Mouse (Mus musculus): ENCODE measurements around the gene Retreg1. TPM values are rescaled to one million over a fixed set of nuclear protein-coding genes. Genes with fewer than 3 reads are reported as not detected.

Retreg1 gene
- total RNA-seq, 1 experiment = 7.1 TPM

DNA sequence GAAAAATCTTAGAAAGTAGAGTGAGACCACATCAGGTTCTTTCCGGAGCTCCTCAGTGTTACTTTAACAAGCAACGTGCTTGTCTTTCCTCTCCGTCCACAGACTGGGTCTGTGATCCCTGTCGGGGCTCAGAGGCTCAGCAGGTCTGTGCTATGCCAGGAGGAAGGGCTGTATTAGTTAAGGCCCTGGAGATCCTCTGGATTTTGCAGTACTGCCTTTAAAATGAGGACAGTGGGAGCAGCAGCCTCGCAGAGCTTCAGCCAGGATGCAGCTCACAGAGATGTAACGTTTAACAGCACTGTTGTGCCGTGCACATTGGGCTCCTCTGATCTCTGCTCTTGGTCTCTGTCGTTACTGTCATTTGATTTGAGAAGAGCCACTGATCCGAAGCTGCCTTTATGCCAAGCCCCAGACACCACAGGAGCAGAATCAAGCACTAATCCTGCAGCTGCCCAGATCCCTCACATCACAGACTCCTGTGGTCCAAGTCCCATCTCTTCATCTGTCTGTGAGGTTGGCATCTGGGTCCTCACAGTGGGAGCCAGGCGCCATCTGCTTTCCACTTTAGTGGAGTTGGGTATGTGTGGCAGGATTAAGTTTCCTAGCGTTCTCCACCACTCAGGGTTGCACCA, 72.7 kb downstream of the Retreg1 start:
- TF ChIP-seq ZC3H11A (IDR thresholded peaks at IDR 0.05; ENCODE audit: borderline replicate concordance, low read depth, low read length) (no peak), CHD2 (IDR thresholded peaks at IDR 0.05; ENCODE audit: low read depth, low read length) (no peak), MAFK (IDR thresholded peaks at IDR 0.05; ENCODE audit: insufficient read depth, low read depth, low read length) (no peak), ZNF384 (IDR thresholded peaks at IDR 0.05; ENCODE audit: low read depth, low read length) (no peak), HCFC1 (IDR thresholded peaks at IDR 0.05; ENCODE audit: borderline replicate concordance, insufficient read depth, low read length) (no peak)
- H3K9me3 ChIP-seq (ENCODE audit: control insufficient read depth, insufficient read depth, low read depth, low read length) = no peaks in the 10 kb centered on the region
- peaks cover 0 to 1% of the 10 kb centered on the region in 2 experiments; a peak in 1 of 4 replicates for H3K4me1 ChIP-seq (ENCODE audit: control insufficient read depth in 2 of 2, insufficient read depth in 2 of 2, low read length in 2 of 2, poor library complexity in 1 of 2)
- in situ Hi-C loops (cut with MboI; ENCODE audit: low sequenced_read_pairs in 2 of 2, unreplicated experiment in 2 of 2) = no loop called here
- no peak overlapping the region for H3K27ac ChIP-seq (ENCODE audit: insufficient read depth, low read depth, low read length, poor library complexity, severe bottlenecking)
- no peaks in the 10 kb centered on the region for H3K36me3 ChIP-seq (ENCODE audit: control insufficient read depth, insufficient read depth, low read length, poor library complexity, severe bottlenecking)
- H3K9ac ChIP-seq (ENCODE audit: insufficient read depth, low read depth, low read length, poor library complexity, severe bottlenecking) = no peak overlapping the region
- no peak for DNase-seq (ENCODE audit: low read depth, low spot score)
- H3K4me3 ChIP-seq (ENCODE audit: insufficient read depth in 1 of 2, low read depth in 1 of 2, low read length in 2 of 2, poor library complexity in 1 of 2, severe bottlenecking in 1 of 2) = no peak overlapping the region

DNA sequence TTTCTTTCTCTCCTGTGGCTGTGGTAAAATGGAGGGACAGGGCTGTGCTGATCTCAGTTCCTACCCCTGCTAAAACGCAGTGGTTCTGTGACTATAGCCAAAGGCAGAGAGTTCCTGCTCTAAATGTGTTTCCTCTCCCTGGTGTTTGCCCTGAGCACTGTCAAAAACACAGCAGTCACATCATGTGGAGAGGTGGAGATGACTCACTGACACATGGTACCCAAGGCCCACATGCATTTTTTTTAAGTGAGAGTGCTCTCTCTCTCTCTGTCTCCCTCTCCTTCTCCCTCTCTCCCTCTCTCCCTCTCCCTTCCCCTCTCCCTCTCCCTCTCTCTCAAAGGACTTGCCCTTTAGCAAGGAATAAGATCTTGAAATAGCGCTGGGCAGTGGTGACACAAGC, 73.3 kb downstream of the Retreg1 start:
- DNase-seq (ENCODE audit: low read depth, low spot score) = no peak
- in situ Hi-C loops (cut with MboI; ENCODE audit: low sequenced_read_pairs in 2 of 2, unreplicated experiment in 2 of 2) = no loop called here
- Histone ChIP-seq H3K36me3 (ENCODE audit: control insufficient read depth, insufficient read depth, low read length, poor library complexity, severe bottlenecking) (no peaks in the 10 kb centered on the region), H3K9me3 (ENCODE audit: control insufficient read depth, insufficient read depth, low read depth, low read length) (no peaks in the 10 kb centered on the region), H3K4me3 (ENCODE audit: insufficient read depth in 1 of 2, low read depth in 1 of 2, low read length in 2 of 2, poor library complexity in 1 of 2, severe bottlenecking in 1 of 2) (no peak overlapping the region), H3K9ac (ENCODE audit: insufficient read depth, low read depth, low read length, poor library complexity, severe bottlenecking) (no peak overlapping the region), H3K4me1 (ENCODE audit: control insufficient read depth in 2 of 2, insufficient read depth in 2 of 2, low read length in 2 of 2, poor library complexity in 1 of 2) (no peaks in the 10 kb centered on the region), H3K27ac (ENCODE audit: insufficient read depth, low read depth, low read length, poor library complexity, severe bottlenecking) (no peak overlapping the region)
- TF ChIP-seq MAFK (IDR thresholded peaks at IDR 0.05; ENCODE audit: insufficient read depth, low read depth, low read length) (no peak), ZNF384 (IDR thresholded peaks at IDR 0.05; ENCODE audit: low read depth, low read length) (no peak), ZC3H11A (IDR thresholded peaks at IDR 0.05; ENCODE audit: borderline replicate concordance, low read depth, low read length) (no peak), CHD2 (IDR thresholded peaks at IDR 0.05; ENCODE audit: low read depth, low read length) (no peak), HCFC1 (IDR thresholded peaks at IDR 0.05; ENCODE audit: borderline replicate concordance, insufficient read depth, low read length) (no peak)

DNA sequence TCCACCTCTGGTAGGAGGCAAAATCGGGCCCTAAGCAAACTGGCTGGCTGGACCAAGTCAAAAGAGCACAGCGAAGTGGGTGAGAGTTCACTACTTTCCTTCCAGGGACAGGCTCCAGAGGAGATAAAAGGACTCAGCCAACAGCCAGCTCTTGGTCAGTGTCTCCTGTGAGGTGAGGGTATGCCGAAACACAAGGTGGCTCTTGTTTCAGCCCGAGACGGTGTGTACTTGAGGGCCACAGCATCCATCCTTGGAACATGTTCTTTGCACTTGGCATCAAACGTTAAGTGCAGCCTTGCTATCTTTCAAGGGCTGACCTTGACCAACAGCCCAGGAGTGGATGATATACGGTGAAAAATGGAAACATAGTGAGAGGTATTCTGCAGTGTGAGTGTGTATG, 75.7 kb downstream of the Retreg1 start:
- no peak overlapping the region for H3K9ac ChIP-seq (ENCODE audit: insufficient read depth, low read depth, low read length, poor library complexity, severe bottlenecking)
- TF ChIP-seq MAFK (IDR thresholded peaks at IDR 0.05; ENCODE audit: insufficient read depth, low read depth, low read length) (no peak), ZC3H11A (IDR thresholded peaks at IDR 0.05; ENCODE audit: borderline replicate concordance, low read depth, low read length) (no peak), CHD2 (IDR thresholded peaks at IDR 0.05; ENCODE audit: low read depth, low read length) (no peak), ZNF384 (IDR thresholded peaks at IDR 0.05; ENCODE audit: low read depth, low read length) (no peak), HCFC1 (IDR thresholded peaks at IDR 0.05; ENCODE audit: borderline replicate concordance, insufficient read depth, low read length) (no peak)
- no peak overlapping the region for H3K4me3 ChIP-seq (ENCODE audit: insufficient read depth in 1 of 2, low read depth in 1 of 2, low read length in 2 of 2, poor library complexity in 1 of 2, severe bottlenecking in 1 of 2)
- H3K27ac ChIP-seq (ENCODE audit: insufficient read depth, low read depth, low read length, poor library complexity, severe bottlenecking) = no peak overlapping the region
- H3K4me1 ChIP-seq (ENCODE audit: control insufficient read depth in 2 of 2, insufficient read depth in 2 of 2, low read length in 2 of 2, poor library complexity in 1 of 2) = no peaks in the 10 kb centered on the region
- no peaks in the 10 kb centered on the region for H3K9me3 ChIP-seq (ENCODE audit: control insufficient read depth, insufficient read depth, low read depth, low read length)
- H3K36me3 ChIP-seq (ENCODE audit: control insufficient read depth, insufficient read depth, low read length, poor library complexity, severe bottlenecking) = no peaks in the 10 kb centered on the region
- in situ Hi-C loops (cut with MboI; ENCODE audit: low sequenced_read_pairs in 2 of 2, unreplicated experiment in 2 of 2) = no loop called here
- no peak for DNase-seq (ENCODE audit: low read depth, low spot score)

DNA sequence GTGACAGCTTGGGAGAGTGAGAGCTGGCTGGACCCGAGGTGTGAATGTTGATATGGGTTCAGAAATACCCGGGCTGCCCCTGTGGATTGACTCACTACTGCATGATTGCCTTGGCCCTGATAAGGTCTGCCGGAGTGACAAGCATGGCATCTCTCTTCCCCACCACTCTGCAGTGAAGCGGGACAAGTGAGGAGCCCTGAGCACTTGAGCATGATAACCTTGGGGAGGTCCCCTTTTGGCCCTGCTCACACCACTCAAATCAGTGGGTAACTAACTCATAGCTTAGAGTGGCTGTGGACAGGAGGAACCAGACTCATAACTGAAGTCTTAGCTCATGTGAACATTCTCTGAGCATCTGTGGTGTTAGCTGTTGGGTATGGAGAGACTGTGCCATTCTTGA, 77.0 kb downstream of the Retreg1 start:
- H3K4me1 ChIP-seq (ENCODE audit: control insufficient read depth in 2 of 2, insufficient read depth in 2 of 2, low read length in 2 of 2, poor library complexity in 1 of 2) = no peaks in the 10 kb centered on the region
- in situ Hi-C loops (cut with MboI; ENCODE audit: low sequenced_read_pairs in 2 of 2, unreplicated experiment in 2 of 2) = no loop called here
- H3K9ac ChIP-seq (ENCODE audit: insufficient read depth, low read depth, low read length, poor library complexity, severe bottlenecking) = no peak overlapping the region
- no peak for DNase-seq (ENCODE audit: low read depth, low spot score)
- no peak overlapping the region for H3K27ac ChIP-seq (ENCODE audit: insufficient read depth, low read depth, low read length, poor library complexity, severe bottlenecking)
- H3K4me3 ChIP-seq (ENCODE audit: insufficient read depth in 1 of 2, low read depth in 1 of 2, low read length in 2 of 2, poor library complexity in 1 of 2, severe bottlenecking in 1 of 2) = no peak overlapping the region
- H3K9me3 ChIP-seq (ENCODE audit: control insufficient read depth, insufficient read depth, low read depth, low read length) = no peaks in the 10 kb centered on the region
- H3K36me3 ChIP-seq (ENCODE audit: control insufficient read depth, insufficient read depth, low read length, poor library complexity, severe bottlenecking) = no peaks in the 10 kb centered on the region
- TF ChIP-seq CHD2 (IDR thresholded peaks at IDR 0.05; ENCODE audit: low read depth, low read length) (no peak), ZNF384 (IDR thresholded peaks at IDR 0.05; ENCODE audit: low read depth, low read length) (no peak), ZC3H11A (IDR thresholded peaks at IDR 0.05; ENCODE audit: borderline replicate concordance, low read depth, low read length) (no peak), MAFK (IDR thresholded peaks at IDR 0.05; ENCODE audit: insufficient read depth, low read depth, low read length) (no peak), HCFC1 (IDR thresholded peaks at IDR 0.05; ENCODE audit: borderline replicate concordance, insufficient read depth, low read length) (no peak)
